Mouse (Mus musculus): ENCODE data around the gene Cables2. TPM values are rescaled to one million over a fixed set of nuclear protein-coding genes. Genes with fewer than 3 reads are reported as not detected.

Gene Cables2
- total RNA-seq (2023): 39.2 TPM

GRCm38 (mm10) chr2:180273394-180274244, at the start of gene Cables2:
Gene Cables2 (minus strand): TSS chr2:180273496.

GRCm38 (mm10) chr2:180289440-180290108, 16.3 kb upstream of the Cables2 start, which contains the start of gene Rbbp8nl:
Gene Rbbp8nl (minus strand): TSS chr2:180289879.

GRCm38 (mm10) chr2:180257001-180257521, 16.2 kb downstream of the Cables2 start, which contains the start of gene Rps21:
Gene Rps21 (plus strand): TSS chr2:180257377.

GRCm38 (mm10) chr2:180225762-180226378, 47.4 kb downstream of the Cables2 start, which contains the start of gene Lama5:
Gene Lama5 (minus strand): TSS chr2:180225859.

Other genes with a start within 250 kb of the Cables2 start
- 44.7 TPM for gene Lsm14b, start 248.5 kb downstream of the Cables2 start, total RNA-seq (2023)
- 141 TPM for gene Psma7, start 231.1 kb downstream of the Cables2 start, total RNA-seq (2023)
- gene Ss18l1, start 231.0 kb downstream of the Cables2 start, total RNA-seq (2023): 5.2 TPM
- gene Mtg2, start 202.9 kb downstream of the Cables2 start, total RNA-seq (2023): 25.2 TPM
- gene Hrh3, start 169.0 kb downstream of the Cables2 start, total RNA-seq (2023): not detected
- 32.3 TPM for gene Osbpl2, start 154.2 kb downstream of the Cables2 start, total RNA-seq (2023)
- gene Adrm1, start 102.0 kb downstream of the Cables2 start, total RNA-seq (2023): 98.2 TPM
- gene Lama5, start 47.6 kb downstream of the Cables2 start, total RNA-seq (2023): 0.03 TPM
- 2,859 TPM for gene Rps21, start 16.1 kb downstream of the Cables2 start, total RNA-seq (2023)
- not detected for gene Rbbp8nl, start 16.4 kb upstream of the Cables2 start, total RNA-seq (2023)
- gene Gata5, start 61.2 kb upstream of the Cables2 start, total RNA-seq (2023): not detected
- gene Slco4a1, start 182.7 kb upstream of the Cables2 start, total RNA-seq (2023): 3.3 TPM
- not detected for gene Ntsr1, start 226.5 kb upstream of the Cables2 start, total RNA-seq (2023)